ENCODE assay signal across 26 mouse cellular contexts in genomic region chr7:111345117-111345516, GRCm38 (mm10).
DNase-seq lines count a peak whose midpoint lies in the region; ATAC-seq and TF ChIP-seq lines count a peak whose summit lies in the region.
"Had no signal": no experiment of that assay in that cellular context is flagged by ENCODE, and none has a peak within 500 bp of the region (broad histone marks: within the 10 kb centered on the region; RNA-seq: fewer than 3 reads in every experiment).

No protein-coding gene starts in this region.

- H3K4me2 ChIP-seq in forebrain, embryonic 14.5 days (ENCODE audit: low read length): no peak overlapping the region
- no peak overlapping the region for H3K4me2 ChIP-seq in forebrain, embryonic 11.5 days (ENCODE audit: low read depth, low read length, severe bottlenecking)
- no peak overlapping the region for H3K4me2 ChIP-seq in intestine, postnatal 0 days (replicated peaks; ENCODE audit: low read depth)
- H3K4me2 ChIP-seq in intestine, embryonic 16.5 days (ENCODE audit: low read depth, low read length): no peak overlapping the region
- H3K4me2 ChIP-seq in lung, postnatal 0 days (replicated peaks; ENCODE audit: low read depth, low read length): no peak overlapping the region
- H3K4me2 ChIP-seq: heart, embryonic 12.5 days; hindbrain, embryonic 13.5 days; limb, embryonic 15.5 days; liver, embryonic 15.5 days; midbrain, embryonic 12.5 days; neural tube, embryonic 13.5 days had no signal

- H3K9ac ChIP-seq in forebrain, embryonic 14.5 days (ENCODE audit: low read length): no peak overlapping the region
- H3K9ac ChIP-seq in forebrain, embryonic 11.5 days (ENCODE audit: low read length): no peak overlapping the region
- H3K9ac ChIP-seq in intestine, postnatal 0 days (ENCODE audit: low read depth, low read length): no peak overlapping the region
- H3K9ac ChIP-seq in intestine, embryonic 16.5 days (ENCODE audit: low read depth, low read length): no peak overlapping the region
- no peak overlapping the region for H3K9ac ChIP-seq in lung, postnatal 0 days (replicated peaks; ENCODE audit: low read depth)
- H3K9ac ChIP-seq: heart, embryonic 12.5 days; hindbrain, embryonic 13.5 days; limb, embryonic 15.5 days; liver, embryonic 15.5 days; midbrain, embryonic 12.5 days; neural tube, embryonic 13.5 days had no signal

- DNase-seq in forebrain, embryonic 14.5 days (ENCODE audit: low spot score): peak; percentile 30
- DNase-seq in forebrain, embryonic 11.5 days (ENCODE audit: low spot score): no peak
- no peak for DNase-seq in lung, postnatal 0 days (ENCODE audit: low spot score)
- no peak for DNase-seq in lung, postnatal 4 days
- DNase-seq in brain, embryonic 14.5 days (ENCODE audit: low read depth): peak; percentile 30
- DNase-seq in cerebellum, postnatal 4 days (ENCODE audit: low spot score in 2 of 2): no peak
- DNase-seq: adrenal gland, postnatal 25 days; cerebellum, adult 9-10 months; gastrocnemius, postnatal 10 days; kidney, adult 8-10 months; kidney, postnatal 36 days; left cerebral cortex, postnatal 4 days; lung, postnatal 14 days; retina, postnatal 1 day; thymus, postnatal 25 days had no signal

- H3K27me3 ChIP-seq in forebrain, embryonic 14.5 days (replicated peaks; ENCODE audit: control insufficient read depth, insufficient read depth, low read length): no peaks in the 10 kb centered on the region
- H3K27me3 ChIP-seq in forebrain, embryonic 11.5 days (ENCODE audit: control insufficient read depth, insufficient read depth, low read length): no peaks in the 10 kb centered on the region
- H3K27me3 ChIP-seq in intestine, postnatal 0 days (replicated peaks; ENCODE audit: control insufficient read depth, insufficient read depth, low read length): no peaks in the 10 kb centered on the region
- no peaks in the 10 kb centered on the region for H3K27me3 ChIP-seq in intestine, embryonic 16.5 days (replicated peaks; ENCODE audit: control insufficient read depth, insufficient read depth, low read length)
- H3K27me3 ChIP-seq in lung, postnatal 0 days (replicated peaks; ENCODE audit: insufficient read depth, low read length): no peaks in the 10 kb centered on the region
- H3K27me3 ChIP-seq: heart, embryonic 12.5 days; hindbrain, embryonic 13.5 days; limb, embryonic 15.5 days; liver, embryonic 15.5 days; midbrain, embryonic 12.5 days; neural tube, embryonic 13.5 days had no signal

- peak; percentile 26; the same call in 1 of the 2 replicates for TF ChIP-seq CTCF in intestine, postnatal 0 days (IDR thresholded peaks at IDR 0.05; ENCODE audit: low read depth)
- peak; percentile 28 for TF ChIP-seq CTCF in lung, postnatal 0 days (IDR thresholded peaks at IDR 0.05)
- TF ChIP-seq CTCF in brain, embryonic 14.5 days (IDR thresholded peaks at IDR 0.05; ENCODE audit: borderline replicate concordance, extremely low read depth, insufficient read depth, insufficient read length): 0 out of 2 replicates have a peak, but pooled peaks have one; percentile 11

- TF ChIP-seq EP300 in lung, postnatal 0 days (IDR thresholded peaks at IDR 0.05): no peak

- no peak overlapping the region for H3K4me3 ChIP-seq in forebrain, embryonic 14.5 days (ENCODE audit: low read depth, low read length)
- H3K4me3 ChIP-seq in forebrain, embryonic 11.5 days (ENCODE audit: low read depth, low read length): no peak overlapping the region
- H3K4me3 ChIP-seq in intestine, postnatal 0 days (ENCODE audit: low read depth, low read length): no peak overlapping the region
- H3K4me3 ChIP-seq in intestine, embryonic 16.5 days (ENCODE audit: low read length): no peak overlapping the region
- no peak overlapping the region for H3K4me3 ChIP-seq in lung, postnatal 0 days (ENCODE audit: low read depth, low read length)
- H3K4me3 ChIP-seq: embryonic facial prominence, embryonic 10.5 days; heart, embryonic 12.5 days; hindbrain, embryonic 13.5 days; limb, embryonic 15.5 days; liver, embryonic 15.5 days; midbrain, embryonic 12.5 days; myocyte; neural tube, embryonic 13.5 days had no signal

- H3K4me1 ChIP-seq in forebrain, embryonic 14.5 days (ENCODE audit: control insufficient read depth, insufficient read depth, low read length): no peaks in the 10 kb centered on the region
- H3K4me1 ChIP-seq in forebrain, embryonic 11.5 days (replicated peaks; ENCODE audit: control insufficient read depth, insufficient read depth, low read length): no peaks in the 10 kb centered on the region
- H3K4me1 ChIP-seq in intestine, postnatal 0 days (replicated peaks; ENCODE audit: control insufficient read depth, insufficient read depth, low read length): no peaks in the 10 kb centered on the region
- no peaks in the 10 kb centered on the region for H3K4me1 ChIP-seq in intestine, embryonic 16.5 days (ENCODE audit: control insufficient read depth, insufficient read depth, low read length)
- H3K4me1 ChIP-seq in lung, postnatal 0 days (ENCODE audit: insufficient read depth, low read depth, low read length): no peaks in the 10 kb centered on the region
- H3K4me1 ChIP-seq: embryonic facial prominence, embryonic 10.5 days; heart, embryonic 12.5 days; hindbrain, embryonic 13.5 days; limb, embryonic 15.5 days; liver, embryonic 15.5 days; midbrain, embryonic 12.5 days; neural tube, embryonic 13.5 days had no signal

- no peak overlapping the region for H3K27ac ChIP-seq in forebrain, embryonic 14.5 days (ENCODE audit: low read depth, low read length)
- no peak overlapping the region for H3K27ac ChIP-seq in forebrain, embryonic 11.5 days (ENCODE audit: low read depth, low read length)
- no peak overlapping the region for H3K27ac ChIP-seq in intestine, postnatal 0 days (ENCODE audit: low read depth, low read length)
- no peak overlapping the region for H3K27ac ChIP-seq in intestine, embryonic 16.5 days (ENCODE audit: low read length)
- H3K27ac ChIP-seq in lung, postnatal 0 days (ENCODE audit: low read length): no peak overlapping the region
- H3K27ac ChIP-seq: embryonic facial prominence, embryonic 10.5 days; hindbrain, embryonic 13.5 days; limb, embryonic 15.5 days; liver, embryonic 15.5 days; midbrain, embryonic 12.5 days; neural tube, embryonic 13.5 days had no signal

- TF ChIP-seq POLR2A in brain, embryonic 14.5 days (IDR thresholded peaks at IDR 0.05; ENCODE audit: borderline replicate concordance, extremely low read depth, insufficient read depth, insufficient read length, poor library complexity, severe bottlenecking): no peak

- 83% methylated on average over 1 of the region's 1 CpGs for WGBS in forebrain, embryonic 14.5 days
- 88% methylated on average over 1 of the region's 1 CpGs for WGBS in forebrain, embryonic 11.5 days
- 89% methylated on average over 1 of the region's 1 CpGs for WGBS in intestine, postnatal 0 days
- 86% methylated on average over 1 of the region's 1 CpGs for WGBS in intestine, embryonic 16.5 days
- WGBS in lung, postnatal 0 days: 80% methylated on average over 1 of the region's 1 CpGs

- H3K36me3 ChIP-seq in forebrain, embryonic 14.5 days (ENCODE audit: control insufficient read depth, insufficient read depth, low read length): no peaks in the 10 kb centered on the region
- no peaks in the 10 kb centered on the region for H3K36me3 ChIP-seq in forebrain, embryonic 11.5 days (ENCODE audit: control insufficient read depth, insufficient read depth, low read length)
- no peaks in the 10 kb centered on the region for H3K36me3 ChIP-seq in intestine, postnatal 0 days (ENCODE audit: control insufficient read depth, insufficient read depth)
- H3K36me3 ChIP-seq in intestine, embryonic 16.5 days (ENCODE audit: control insufficient read depth, insufficient read depth, low read length): no peaks in the 10 kb centered on the region
- no peaks in the 10 kb centered on the region for H3K36me3 ChIP-seq in lung, postnatal 0 days (ENCODE audit: insufficient read depth, low read length)
- H3K36me3 ChIP-seq: embryonic facial prominence, embryonic 10.5 days; heart, embryonic 12.5 days; hindbrain, embryonic 13.5 days; limb, embryonic 15.5 days; liver, embryonic 15.5 days; midbrain, embryonic 12.5 days; neural tube, embryonic 13.5 days had no signal

- ATAC-seq in forebrain, embryonic 14.5 days: no peak
- ATAC-seq in forebrain, embryonic 11.5 days (replicated peaks; ENCODE audit: low FRiP score): no peak
- no peak for ATAC-seq in intestine, postnatal 0 days
- no peak for ATAC-seq in intestine, embryonic 16.5 days
- no peak for ATAC-seq in lung, postnatal 0 days
- ATAC-seq: inflammation-experienced regulatory T-cells, adult 6 months had no signal

- H3K9me3 ChIP-seq in forebrain, embryonic 14.5 days (replicated peaks; ENCODE audit: control insufficient read depth, low read length): no peaks in the 10 kb centered on the region
- H3K9me3 ChIP-seq in forebrain, embryonic 11.5 days (ENCODE audit: control insufficient read depth, low read length): no peaks in the 10 kb centered on the region
- no peaks in the 10 kb centered on the region for H3K9me3 ChIP-seq in intestine, postnatal 0 days (ENCODE audit: control insufficient read depth)
- H3K9me3 ChIP-seq in intestine, embryonic 16.5 days (ENCODE audit: control insufficient read depth, low read length): no peaks in the 10 kb centered on the region
- H3K9me3 ChIP-seq in lung, postnatal 0 days (ENCODE audit: low read length): no peaks in the 10 kb centered on the region
- H3K9me3 ChIP-seq: embryonic facial prominence, embryonic 10.5 days; heart, embryonic 12.5 days; hindbrain, embryonic 13.5 days; limb, embryonic 15.5 days; liver, embryonic 15.5 days; midbrain, embryonic 12.5 days; neural tube, embryonic 13.5 days had no signal

Comparison
In these comparisons a context has a peak if more than half of its experiments do, and no peak if none do; other contexts are left out.
1. DNase-seq: peak in forebrain, embryonic 14.5 days (single experiment) and brain, embryonic 14.5 days (single experiment); none in forebrain, embryonic 11.5 days (single experiment), lung, postnatal 0 days (single experiment), lung, postnatal 4 days (0 of 2) and cerebellum, postnatal 4 days (0 of 2).
2. Peak in every context shown above with its lines, with median percentiles within 50 percentile points of each other: CTCF ChIP-seq.